Mouse (Mus musculus): ENCODE data around the gene Fam114a1.

- TF ChIP-seq CTCF (IDR thresholded peaks at IDR 0.05) (no peak), POLR2A (IDR thresholded peaks at IDR 0.05; ENCODE audit: insufficient read depth, low read depth, low read length) (peak; percentile 42; the same call in 1 of the 2 replicates), EP300 (IDR thresholded peaks at IDR 0.05; ENCODE audit: insufficient read depth, low read depth, low read length) (peak; percentile 85)
Observed at GRCm38 (mm10) chr5:64985971-64986370, 16.1 kb downstream of the Fam114a1 start.

Data from heart, adult 2 months (tissue).